Mouse (Mus musculus) lung, adult 2 months (tissue): ENCODE measurements around the gene Ubr3. TPM values are rescaled to one million over a fixed set of nuclear protein-coding genes. Genes with fewer than 3 reads are reported as not detected.

ENCODE experiments used
- DNase-seq: peaks from one replicate; pipeline ENCODE4 v3.0.0; 2022
- H3K4me1 ChIP-seq: fragments of 200-500 bp; 2 replicates; pipeline ENCODE4 v1.6.1; 2011; ENCODE audit warnings: low read length; ENCODE audit not compliant: control insufficient read depth, insufficient read depth
- H3K4me3 ChIP-seq: fragments of 200-500 bp; replicated peaks from 2 replicates; pipeline ENCODE3; 2011; ENCODE audit warnings: low read depth, mild to moderate bottlenecking, control low read depth, low read length; ENCODE audit errors: extremely low read depth
- CTCF ChIP-seq: fragments of 200-500 bp; IDR thresholded peaks from 2 replicates; pipeline ENCODE4 v1.5.1; 2011; ENCODE audit warnings: mild to moderate bottlenecking, low read length, control low read depth; ENCODE audit not compliant: insufficient read depth
- POLR2A ChIP-seq: fragments of 200-500 bp; IDR thresholded peaks from 2 replicates; pipeline ENCODE4 v1.6.1; 2011; ENCODE audit warnings: low read depth, mild to moderate bottlenecking, control low read depth, low read length, borderline replicate concordance; ENCODE audit errors: extremely low read depth
- WGBS: fragments of 180-500 bp; shearing (Covaris S2); methylation state at CpG from one replicate; pipeline ENCODE4 v1.1.7; 2018; 5-methylcytosine and 5-hydroxymethylcytosine counted together
- polyA plus RNA-seq: library from polyadenylated mRNA; depleted of rRNA; stranded (reverse); fragments of >200 nt; gene quantifications from 2 replicates; pipeline ENCODE4 v1.2.3, GENCODE M21; 2012; rRNA removed

The Ubr3 gene
- polyA plus RNA-seq, 1 experiment = 14.3 TPM

GRCm38 (mm10) chr2:70044466-70044865, 147.4 kb downstream of the Ubr3 start:
- no peak overlapping the region for H3K4me3 ChIP-seq
- 66% methylated on average over 6 of the region's 6 CpGs for WGBS
- TF ChIP-seq POLR2A (no peak), CTCF (no peak)

GRCm38 (mm10) chr2:70047868-70048267, 150.8 kb downstream of the Ubr3 start:
- H3K4me3 ChIP-seq = no peak overlapping the region
- TF ChIP-seq CTCF (no peak), POLR2A (no peak)
- H3K4me1 ChIP-seq = no peaks in the 10 kb centered on the region
- WGBS = 83% methylated on average over 11 of the region's 11 CpGs
- no peak for DNase-seq

More at GRCm38 (mm10) chr2:70044466-70044865, 147.4 kb downstream of the Ubr3 start:
- DNase-seq = no peak
- no peaks in the 10 kb centered on the region for H3K4me1 ChIP-seq

GRCm38 (mm10) chr2:70053803-70054202, 156.8 kb downstream of the Ubr3 start:
- 85% methylated on average over 9 of the region's 9 CpGs for WGBS
- TF ChIP-seq CTCF (no peak), POLR2A (no peak)
- no peaks in the 10 kb centered on the region for H3K4me1 ChIP-seq
- no peak overlapping the region for H3K4me3 ChIP-seq
- DNase-seq = no peak

GRCm38 (mm10) chr2:70058201-70058600, 161.2 kb downstream of the Ubr3 start:
- WGBS = 91% methylated on average over 4 of the region's 4 CpGs
- TF ChIP-seq CTCF (no peak), POLR2A (no peak)
- H3K4me3 ChIP-seq = no peak overlapping the region
- H3K4me1 ChIP-seq = no peaks in the 10 kb centered on the region
- no peak for DNase-seq

GRCm38 (mm10) chr2:70060359-70061345, 163.6 kb downstream of the Ubr3 start:
- 46% methylated on average over 11 of the region's 11 CpGs for WGBS
- no peak for TF ChIP-seq CTCF
- no peak for TF ChIP-seq POLR2A
- Histone ChIP-seq H3K4me3 (no peak overlapping the region), H3K4me1 (no peaks in the 10 kb centered on the region)
- DNase-seq = no peak

- H3K4me1 ChIP-seq = no peaks in the 10 kb centered on the region
- 71% methylated on average over 6 of the region's 6 CpGs for WGBS
- TF ChIP-seq CTCF (no peak), POLR2A (no peak)
Measured at GRCm38 (mm10) chr2:70065116-70065515, 168.1 kb downstream of the Ubr3 start.

GRCm38 (mm10) chr2:70065729-70066300, 168.8 kb downstream of the Ubr3 start:
- WGBS = 69% methylated on average over 7 of the region's 7 CpGs
- no peak for DNase-seq
- Histone ChIP-seq H3K4me1 (no peaks in the 10 kb centered on the region), H3K4me3 (no peak overlapping the region)
- TF ChIP-seq POLR2A (no peak), CTCF (no peak)

More at GRCm38 (mm10) chr2:70065116-70065515, 168.1 kb downstream of the Ubr3 start:
- H3K4me3 ChIP-seq = no peak overlapping the region
- no peak for DNase-seq

GRCm38 (mm10) chr2:70066338-70067022, 169.4 kb downstream of the Ubr3 start:
- Histone ChIP-seq H3K4me3 (no peak overlapping the region), H3K4me1 (no peaks in the 10 kb centered on the region)
- TF ChIP-seq POLR2A (no peak), CTCF (no peak)
- WGBS = 64% methylated on average over 6 of the region's 6 CpGs
- no peak for DNase-seq

- no peak for DNase-seq
- H3K4me3 ChIP-seq = no peak overlapping the region
- 59% methylated on average over 5 of the region's 5 CpGs for WGBS
- no peaks in the 10 kb centered on the region for H3K4me1 ChIP-seq
- TF ChIP-seq CTCF (no peak), POLR2A (no peak)
Measured at GRCm38 (mm10) chr2:70069861-70070260, 172.8 kb downstream of the Ubr3 start.

Other genes starting within 250 kb of the Ubr3 start
- 0.35 and 5.1 TPM in 2 replicates for gene Klhl41, start 227.1 kb upstream of the Ubr3 start, polyA plus RNA-seq
- 3.4 and 4.3 TPM in 2 replicates for gene Fastkd1, start 183.7 kb upstream of the Ubr3 start, polyA plus RNA-seq
- gene Ppig, start 174.7 kb upstream of the Ubr3 start, polyA plus RNA-seq = 1.2 and 2.2 TPM in 2 replicates
- 0.37 and 0.54 TPM in 2 replicates for gene Ccdc173, start 107.7 kb upstream of the Ubr3 start, polyA plus RNA-seq
- gene Phospho2, start 107.6 kb upstream of the Ubr3 start, polyA plus RNA-seq = 42.1 and 57.2 TPM in 2 replicates
- gene Klhl23, start 75.3 kb upstream of the Ubr3 start, polyA plus RNA-seq = 3.0 and 5.8 TPM in 2 replicates
- gene Ssb, start 35.7 kb upstream of the Ubr3 start, polyA plus RNA-seq = 1.7 and 4.2 TPM in 2 replicates
- 4.0 and 4.6 TPM in 2 replicates for gene Mettl5, start 11.6 kb upstream of the Ubr3 start, polyA plus RNA-seq
- gene Myo3b, start 141.9 kb downstream of the Ubr3 start, polyA plus RNA-seq = 0.19 and 0.23 TPM in 2 replicates